Mouse (Mus musculus): ENCODE measurements around the gene Trim65. TPM values are rescaled to one million over a fixed set of nuclear protein-coding genes. Genes with fewer than 3 reads are reported as not detected.
A peak's percentile ranks its signal among the peaks of the same experiment; 100 is the strongest.
"Not testable (repeated sequence)": the region's sequence is repeated elsewhere in the genome, so short reads cannot be mapped to it uniquely, and the experiment has no call there.

Trim65 gene
- total RNA-seq, 2 experiments from 2014 or later: 7.6 to 9.1 TPM

DNA sequence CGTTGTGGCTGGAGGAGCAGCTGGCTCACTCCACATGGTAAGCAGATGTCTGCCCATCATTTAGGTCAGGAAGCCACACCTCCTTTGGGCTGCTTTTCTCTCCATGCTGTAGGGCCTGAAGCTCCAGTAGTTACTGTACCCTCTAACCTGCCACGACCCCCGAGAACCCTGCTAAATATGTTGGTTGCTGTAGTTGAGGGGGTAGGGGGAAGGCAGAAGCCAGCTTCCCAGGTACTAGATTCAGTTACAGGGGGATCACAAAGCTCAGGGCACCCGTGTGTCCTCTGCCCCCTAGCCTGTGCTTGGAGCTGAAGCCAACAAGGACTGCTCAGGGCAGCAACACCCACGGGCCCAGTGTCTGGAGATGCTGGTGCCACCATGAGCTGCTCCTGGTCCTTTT lies 2.6 kb upstream of the Trim65 start:
- Histone ChIP-seq H3K4me3 (no peak overlapping the region), H3K27ac (no peak overlapping the region)
- intact Hi-C loops (cut with DNase I): loop anchor here (5.0 kb wide), 2 partner anchors 111 to 196 kb away; no protein-coding TSS in a partner anchor
- DNase-seq (ENCODE audit: extremely low spot score in 1 of 2, low spot score in 2 of 2): no peak
- TF ChIP-seq CTCF (IDR thresholded peaks at IDR 0.05): no peak

DNA sequence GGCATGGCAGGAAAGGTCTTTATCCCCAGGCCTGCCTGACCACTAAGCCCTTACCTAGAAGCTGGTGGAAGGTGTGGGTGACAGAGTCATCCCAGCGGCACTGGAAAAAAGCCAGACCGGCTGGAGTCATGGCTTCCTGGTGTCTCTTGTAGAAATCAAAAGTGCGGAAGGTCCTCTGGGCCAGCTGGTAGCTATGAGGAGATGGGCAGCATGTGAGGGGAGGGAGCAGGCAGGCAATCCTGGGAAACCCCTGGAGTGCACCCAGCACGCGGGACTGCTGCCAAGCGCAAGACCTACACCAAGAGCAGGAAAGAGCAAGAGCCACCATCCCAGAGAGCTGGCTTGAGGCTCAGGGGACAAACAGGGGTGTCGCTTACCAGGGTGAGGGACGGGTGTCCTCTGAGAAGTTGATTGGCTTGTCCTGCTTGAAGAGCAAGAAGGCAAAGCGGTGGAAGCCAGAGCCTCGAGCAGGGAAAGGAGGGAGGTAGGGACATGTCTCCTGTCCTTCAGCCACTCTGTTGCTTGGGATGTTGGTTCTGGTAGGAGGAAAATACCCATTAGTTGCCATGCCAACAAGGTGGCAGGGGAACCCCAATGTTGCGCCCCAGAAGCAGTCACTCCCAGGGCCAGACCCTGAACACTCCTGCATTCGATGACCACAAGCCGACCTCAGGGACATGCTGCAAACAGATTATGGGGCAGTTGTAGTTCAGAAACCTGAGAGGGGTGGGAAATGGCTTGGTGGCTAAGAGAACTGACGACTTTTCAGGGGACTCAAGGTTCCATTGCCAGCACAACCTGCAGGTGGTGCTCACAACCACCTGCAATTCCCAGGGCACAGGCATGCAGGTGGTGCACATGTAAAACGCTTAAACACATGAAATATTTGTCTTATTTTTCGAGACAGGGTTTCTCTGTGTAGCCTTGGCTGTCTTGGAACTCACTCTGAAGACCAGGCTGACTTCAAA lies 1.7 kb upstream of the Trim65 start:
- no peak for DNase-seq (ENCODE audit: extremely low spot score in 1 of 2, low spot score in 2 of 2)
- intact Hi-C loops (cut with DNase I): loop anchor here (5.0 kb wide), 2 partner anchors 110 to 195 kb away; no protein-coding TSS in a partner anchor
- no peak overlapping the region for H3K4me3 ChIP-seq
- TF ChIP-seq CTCF (IDR thresholded peaks at IDR 0.05): peak; percentile 26
- H3K27ac ChIP-seq: no peak overlapping the region

DNA sequence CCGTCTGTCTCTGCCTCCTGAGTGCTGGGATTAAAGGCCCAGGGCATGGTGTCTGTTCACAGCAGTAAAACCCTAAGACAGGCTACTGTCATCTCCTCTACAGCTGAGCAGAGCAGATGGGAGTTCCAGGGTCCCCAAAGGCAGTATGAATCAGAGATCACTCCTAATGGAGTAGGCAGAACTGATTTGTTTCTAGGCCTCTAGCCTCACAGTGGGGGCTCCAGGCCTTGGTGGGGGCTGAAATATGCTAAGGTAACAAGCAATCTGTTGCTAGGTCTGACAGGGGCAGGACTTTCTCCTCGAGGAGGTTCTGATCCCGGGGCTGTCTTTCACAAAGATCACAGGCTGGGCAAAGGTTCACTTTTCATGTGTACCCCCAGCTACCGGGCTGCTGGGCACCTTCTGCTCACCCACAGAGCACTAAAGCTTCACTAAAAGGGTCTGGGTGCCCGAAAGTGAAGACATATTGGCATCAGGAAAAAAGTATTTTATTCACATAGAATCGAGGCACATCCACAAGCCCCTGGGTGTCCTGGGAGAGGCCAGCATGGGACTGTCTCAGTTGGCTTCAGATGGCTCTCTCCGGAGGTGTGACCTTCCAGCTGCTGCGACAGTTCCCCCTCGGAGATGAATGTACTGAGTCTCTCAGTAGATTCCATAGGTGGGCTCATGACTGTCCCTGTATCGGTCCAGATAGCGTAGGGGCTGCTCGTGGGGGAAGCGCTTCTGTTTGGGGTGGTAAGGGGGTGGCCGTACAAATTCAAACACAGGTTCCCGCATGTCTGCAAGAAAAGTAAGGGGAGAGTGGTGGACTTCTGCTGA lies 632 bp upstream of the Trim65 start:
- peak overlapping the region; percentile 82 for H3K4me3 ChIP-seq
- peak overlapping the region; percentile 93 for H3K27ac ChIP-seq
- DNase-seq (ENCODE audit: extremely low spot score in 1 of 2, low spot score in 2 of 2): no peak
- intact Hi-C loops (cut with DNase I): loop anchor here (5.0 kb wide), 2 partner anchors 109 to 194 kb away; no protein-coding TSS in a partner anchor
- TF ChIP-seq CTCF (IDR thresholded peaks at IDR 0.05): no peak

DNA sequence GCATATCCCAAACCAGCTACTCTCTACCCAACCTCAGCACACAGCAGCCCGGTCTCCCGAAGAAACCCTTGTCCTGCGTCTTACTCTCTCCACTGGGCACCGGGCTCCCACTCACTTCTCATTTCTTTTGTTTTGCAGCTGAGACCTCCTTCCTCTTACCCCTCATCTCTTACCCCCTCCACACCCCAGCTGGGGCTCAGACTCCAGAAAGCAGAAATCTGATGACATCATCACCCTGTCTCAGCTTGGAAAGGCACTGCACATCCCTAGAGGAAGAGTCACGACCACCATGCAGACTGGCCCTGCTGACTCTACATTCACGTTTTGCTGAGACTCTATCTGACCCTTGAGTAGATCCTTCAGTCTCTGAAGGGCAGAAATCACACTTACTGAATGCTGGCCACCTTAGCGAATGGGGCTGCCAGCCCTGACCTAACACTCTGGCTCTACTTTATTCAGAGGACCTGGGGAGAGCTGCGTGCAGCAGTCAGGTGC lies 888 bp downstream of the Trim65 start:
- no peak for TF ChIP-seq CTCF (IDR thresholded peaks at IDR 0.05)
- intact Hi-C loops (cut with DNase I): loop anchor here (1.0 to 5.0 kb wide), 3 partner anchors 43 to 193 kb away; no protein-coding TSS in a partner anchor
- H3K4me3 ChIP-seq: peak overlapping the region; percentile 82
- no peak for DNase-seq (ENCODE audit: extremely low spot score in 1 of 2, low spot score in 2 of 2)
- peak overlapping the region; percentile 93 for H3K27ac ChIP-seq

DNA sequence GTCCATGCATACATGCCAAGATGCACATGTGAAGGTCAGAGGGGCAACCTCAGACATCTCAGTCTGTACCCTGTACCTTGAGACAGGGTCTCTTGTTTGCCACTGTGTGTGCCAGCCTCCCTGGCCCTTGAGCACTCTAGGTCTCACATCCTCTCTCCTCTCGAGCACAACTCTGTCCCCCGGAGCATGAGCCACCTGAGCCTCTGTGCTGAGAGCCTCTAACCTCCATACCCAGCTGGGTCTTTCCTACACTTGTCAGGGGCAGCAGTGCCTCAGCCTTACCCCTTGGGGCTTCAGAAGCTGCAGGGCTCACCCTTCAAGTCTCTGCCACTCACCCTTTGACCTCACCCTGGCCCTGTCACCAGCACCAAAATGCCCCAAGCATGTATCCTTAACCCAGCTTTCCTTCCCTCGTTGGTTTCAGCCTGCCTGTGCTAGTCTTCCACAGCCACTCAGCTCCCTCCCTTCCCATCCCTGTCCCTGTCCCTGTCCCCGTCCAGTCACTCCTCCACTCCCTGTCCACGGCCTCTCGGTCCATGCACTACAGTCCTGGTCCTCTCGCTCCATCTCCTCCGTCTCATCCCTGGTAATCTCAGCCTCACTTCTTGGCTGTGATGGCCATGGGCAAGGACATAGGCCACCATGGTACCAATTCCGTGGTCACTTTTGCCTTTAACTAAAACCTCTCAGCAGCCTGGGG lies 1.7 kb downstream of the Trim65 start:
- Histone ChIP-seq H3K27ac (no peak overlapping the region), H3K4me3 (no peak overlapping the region)
- TF ChIP-seq CTCF (IDR thresholded peaks at IDR 0.05): no peak
- intact Hi-C loops (cut with DNase I): no loop called here
- no peak for DNase-seq (ENCODE audit: extremely low spot score in 1 of 2, low spot score in 2 of 2)

DNA sequence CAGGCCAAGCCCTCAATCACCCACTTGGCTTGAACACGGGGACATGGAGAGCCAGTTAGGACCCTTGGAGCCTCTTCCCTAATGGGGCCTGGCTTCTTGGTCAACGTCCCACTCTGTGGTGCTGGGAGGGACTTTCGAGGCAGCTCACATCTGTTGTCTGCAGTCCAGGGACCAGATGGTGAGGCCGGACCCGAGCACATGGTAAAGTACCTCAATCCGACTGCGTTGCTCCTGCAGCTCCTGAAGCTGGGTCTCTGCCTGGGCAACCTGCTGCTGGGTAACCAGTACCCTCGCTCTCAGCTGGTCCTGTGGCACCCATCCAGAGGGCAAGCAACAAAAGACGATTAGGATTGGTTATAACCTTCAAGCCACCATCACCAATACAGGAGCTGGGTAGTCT lies 2.9 kb downstream of the Trim65 start:
- no peak for TF ChIP-seq CTCF (IDR thresholded peaks at IDR 0.05)
- no peak overlapping the region for H3K4me3 ChIP-seq
- DNase-seq (ENCODE audit: extremely low spot score in 1 of 2, low spot score in 2 of 2): no peak
- no peak overlapping the region for H3K27ac ChIP-seq
- intact Hi-C loops (cut with DNase I): no loop called here

DNA sequence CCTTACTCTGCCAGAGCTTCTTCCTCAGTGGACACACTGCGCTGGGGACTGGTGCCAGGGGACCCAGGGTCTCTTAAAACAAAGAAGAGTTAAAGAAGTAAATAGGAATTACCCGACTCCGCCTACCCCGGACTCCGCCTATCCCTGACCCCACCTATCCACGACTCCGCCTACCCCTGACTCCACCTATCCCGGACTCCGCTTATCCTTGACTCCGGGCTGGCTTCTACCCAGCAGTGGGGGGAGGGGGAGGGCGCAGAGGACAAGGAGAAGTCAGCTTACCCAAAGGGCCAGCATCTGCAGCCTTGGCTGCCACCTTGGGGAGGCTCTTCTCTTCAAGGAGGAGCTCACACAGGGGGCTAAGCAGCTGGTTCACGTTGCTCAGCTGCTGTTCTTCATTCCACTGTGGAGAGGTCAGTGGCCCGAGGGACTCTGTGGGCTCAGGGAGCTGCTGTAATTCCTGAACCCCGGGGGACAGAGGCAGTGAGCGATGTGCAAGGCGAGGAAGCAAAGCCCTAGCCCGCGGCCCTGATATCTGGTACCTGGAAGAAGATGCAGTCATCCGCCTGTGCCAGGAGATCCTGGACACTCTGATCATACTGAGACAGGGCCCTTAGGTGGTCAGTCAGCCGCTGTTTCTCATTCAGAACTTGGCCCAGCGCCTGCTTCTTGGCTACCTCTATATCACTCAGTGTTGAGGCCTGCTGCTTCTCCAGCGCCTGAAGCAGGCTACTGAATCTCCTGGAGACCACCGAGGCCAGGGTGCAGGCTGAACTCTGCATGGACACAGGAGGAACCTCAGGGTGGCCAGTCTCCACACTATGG lies 3.6 kb downstream of the Trim65 start, which contains the start of gene Trim47:
Gene Trim47, minus strand, starts transcription at position 55 of the 825 bp plus-strand sequence.
- Histone ChIP-seq H3K4me3 (no peak within 1 kb of the TSS), H3K27ac (no peak within 1 kb of the TSS)
- no peak for DNase-seq (ENCODE audit: extremely low spot score in 1 of 2, low spot score in 2 of 2)
- intact Hi-C loops (cut with DNase I): no loop called here
- TF ChIP-seq CTCF (IDR thresholded peaks at IDR 0.05): no peak

DNA sequence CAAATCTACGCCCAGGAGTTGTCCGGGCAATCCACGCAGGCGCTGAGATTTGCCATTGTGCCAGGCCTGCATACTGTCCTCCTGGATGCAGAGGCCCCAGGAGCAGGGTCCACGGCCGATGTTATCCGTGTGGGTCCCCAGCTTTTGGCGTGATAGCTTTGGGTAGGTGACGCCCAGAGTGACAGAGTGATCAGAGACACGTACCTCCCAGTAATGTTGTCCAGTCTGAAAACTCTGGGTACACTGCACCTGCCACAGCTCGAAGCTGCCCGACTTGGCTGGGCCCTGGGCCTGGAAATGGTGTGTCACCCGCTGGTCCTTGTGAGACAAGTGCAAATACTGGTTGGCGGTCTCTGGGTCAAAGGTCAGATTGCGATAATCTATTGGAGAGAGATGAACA lies 4.7 kb downstream of the Trim65 start:
- intact Hi-C loops (cut with DNase I): no loop called here
- Histone ChIP-seq H3K4me3 (no peak overlapping the region), H3K27ac (no peak overlapping the region)
- no peak for DNase-seq (ENCODE audit: extremely low spot score in 1 of 2, low spot score in 2 of 2)
- no peak for TF ChIP-seq CTCF (IDR thresholded peaks at IDR 0.05)

DNA sequence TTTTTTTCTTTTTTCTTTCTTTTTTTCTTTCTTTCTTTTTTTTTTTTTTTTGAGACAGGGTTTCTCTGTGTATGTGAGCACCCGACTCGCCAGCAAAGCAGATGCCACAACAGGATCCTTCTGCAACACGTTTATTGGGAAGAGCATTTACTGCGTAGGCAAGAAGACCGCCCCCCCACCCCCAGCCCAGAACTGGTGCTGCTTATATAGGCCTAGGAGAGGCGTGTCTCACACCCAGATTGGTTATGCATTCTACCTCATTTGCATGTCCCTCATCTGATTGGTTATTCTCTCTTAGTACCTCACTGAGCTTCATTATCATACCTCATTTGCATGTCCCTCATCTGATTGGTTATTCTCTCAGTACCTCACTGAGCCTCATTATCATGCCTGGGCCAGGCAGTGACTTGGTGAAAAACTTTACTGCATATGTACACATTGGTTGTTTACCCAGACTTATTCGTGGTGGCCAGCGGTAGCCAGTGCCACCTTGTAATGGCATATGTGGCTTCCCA lies 9.1 kb downstream of the Trim65 start:
- H3K27ac ChIP-seq; H3K4me3 ChIP-seq; DNase-seq (ENCODE audit: extremely low spot score in 1 of 2, low spot score in 2 of 2); intact Hi-C loops (cut with DNase I): not testable (repeated sequence)

DNA sequence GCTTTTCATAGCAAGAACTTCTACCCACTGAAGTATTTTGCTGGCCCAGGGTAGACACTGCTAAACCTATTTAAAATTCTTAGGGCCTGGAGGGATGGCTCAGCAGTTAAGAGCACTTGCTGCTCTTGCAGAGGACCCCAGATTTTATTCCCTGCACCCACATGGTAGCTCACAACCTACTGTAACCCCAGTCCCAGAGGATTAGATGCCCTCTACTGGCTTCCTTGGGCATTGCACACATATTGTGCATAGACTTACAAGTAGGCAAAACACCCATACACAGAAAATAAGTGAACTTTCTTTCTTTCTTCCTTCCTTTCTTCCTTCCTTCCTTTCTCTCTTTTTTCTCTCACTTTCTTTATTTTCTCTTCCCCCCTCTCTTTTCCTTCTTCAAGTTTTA lies 13.1 kb downstream of the Trim65 start:
- Histone ChIP-seq H3K27ac (no peak overlapping the region), H3K4me3 (no peak overlapping the region)
- peak; percentile 29 for TF ChIP-seq CTCF (IDR thresholded peaks at IDR 0.05)
- DNase-seq (ENCODE audit: extremely low spot score in 1 of 2, low spot score in 2 of 2): no peak
- intact Hi-C loops (cut with DNase I): no loop called here

All from left cerebral cortex, adult 2 months (tissue).